Mouse (Mus musculus): Measurements from ENCODE around the gene Fth1.

- TF ChIP-seq CTCF (IDR thresholded peaks at IDR 0.05) (peak; percentile 92), POLR2A (IDR thresholded peaks at IDR 0.05; ENCODE audit: insufficient read depth, low read depth, low read length) (no peak)
These were observed 12.7 kb downstream of the Fth1 start for GRCm38 (mm10) chr19:9993036-9993656.

Measured in heart, adult 2 months (tissue).